Mouse (Mus musculus) kidney, adult 2 months (tissue): ENCODE measurements around the gene Sytl4.

Experiments used
- CTCF ChIP-seq: fragments of 200-500 bp; conservative IDR thresholded peaks from 2 replicates; pipeline ENCODE4 v1.5.1; 2011; ENCODE audit warnings: low read depth, mild to moderate bottlenecking, control low read depth, low read length, moderate library complexity, mixed read lengths; ENCODE audit not compliant: insufficient read depth, insufficient read length
- POLR2A ChIP-seq: fragments of 200-500 bp; IDR thresholded peaks from one replicate; pipeline ENCODE4 v1.6.1; 2011; ENCODE audit warnings: low read depth, low read length, control low read depth

- TF ChIP-seq POLR2A (no peak), CTCF (no peak)
Measured at GRCm38 (mm10) chrX:134020664-134021063, 39.1 kb upstream of the Sytl4 start.
